Mouse (Mus musculus) embryonic facial prominence, embryonic 15.5 days (tissue): ENCODE measurements at regions not wholly inside any gene's neighbourhood (a gene's known extent, or its start where the extent isn't known, plus 50 kb on each side); places are given as distances from the start of the nearest gene placed in this dataset.

Source experiments
- ATAC-seq: fragments of 200-750 bp; cut with Nextera tagmentation; 2 replicates; pipeline ENCODE4 v1.8.0; 2017; ENCODE audit warnings: low read depth, moderate TSS enrichment; ENCODE audit not compliant: insufficient number of reproducible peaks, low FRiP score, low TSS enrichment
- H3K27ac ChIP-seq: fragments of 300-500 bp; sonication (generic); replicated peaks from 2 replicates; pipeline ENCODE4 v1.5.1; 2015; ENCODE audit warnings: mild to moderate bottlenecking, inconsistent platforms
- H3K27me3 ChIP-seq: fragments of 300-500 bp; sonication (generic); 2 replicates; pipeline ENCODE4 v1.6.1; 2015; ENCODE audit warnings: inconsistent platforms
- H3K36me3 ChIP-seq: fragments of 300-500 bp; sonication (generic); 2 replicates; pipeline ENCODE4 v1.6.1; 2015; ENCODE audit warnings: mild to moderate bottlenecking, inconsistent platforms
- H3K4me1 ChIP-seq: fragments of 300-500 bp; sonication (generic); 2 replicates; pipeline ENCODE4 v1.6.1; 2015; ENCODE audit warnings: inconsistent platforms
- H3K4me2 ChIP-seq: fragments of 300-500 bp; sonication (generic); replicated peaks from 2 replicates; pipeline ENCODE4 v1.6.1; 2015; ENCODE audit warnings: mild to moderate bottlenecking, inconsistent platforms
- H3K4me3 ChIP-seq: fragments of 300-500 bp; sonication (generic); replicated peaks from 2 replicates; pipeline ENCODE4 v1.5.1; 2015; ENCODE audit warnings: mild to moderate bottlenecking, inconsistent platforms
- H3K9ac ChIP-seq: fragments of 300-500 bp; sonication (generic); 2 replicates; pipeline ENCODE4 v1.6.1; 2015; ENCODE audit warnings: inconsistent platforms
- H3K9me3 ChIP-seq: fragments of 300-500 bp; sonication (generic); replicated peaks from 2 replicates; pipeline ENCODE4 v1.6.1; 2016; ENCODE audit warnings: inconsistent platforms
- WGBS: fragments of 180-500 bp; shearing (Covaris S2); methylation state at CpG from one replicate; pipeline ENCODE4 v1.1.7; 2015; 5-methylcytosine and 5-hydroxymethylcytosine counted together

GRCm38 (mm10) chr4:64200808-64201190 lies 154.0 kb upstream of the Tnc start:
- H3K9me3 ChIP-seq, result no peaks in the 10 kb centered on the region
- no peaks in the 10 kb centered on the region for H3K36me3 ChIP-seq
- H3K27ac ChIP-seq, result no peak overlapping the region
- no peak for ATAC-seq
- H3K9ac ChIP-seq, result no peak overlapping the region
- 74% methylated on average over 3 of the region's 3 CpGs for WGBS
- H3K4me3 ChIP-seq, result no peak overlapping the region
- H3K4me2 ChIP-seq, result no peak overlapping the region
- no peaks in the 10 kb centered on the region for H3K27me3 ChIP-seq
- H3K4me1 ChIP-seq, result peaks cover 6% of the 10 kb centered on the region; the same call in 1 of the 2 replicates

DNA sequence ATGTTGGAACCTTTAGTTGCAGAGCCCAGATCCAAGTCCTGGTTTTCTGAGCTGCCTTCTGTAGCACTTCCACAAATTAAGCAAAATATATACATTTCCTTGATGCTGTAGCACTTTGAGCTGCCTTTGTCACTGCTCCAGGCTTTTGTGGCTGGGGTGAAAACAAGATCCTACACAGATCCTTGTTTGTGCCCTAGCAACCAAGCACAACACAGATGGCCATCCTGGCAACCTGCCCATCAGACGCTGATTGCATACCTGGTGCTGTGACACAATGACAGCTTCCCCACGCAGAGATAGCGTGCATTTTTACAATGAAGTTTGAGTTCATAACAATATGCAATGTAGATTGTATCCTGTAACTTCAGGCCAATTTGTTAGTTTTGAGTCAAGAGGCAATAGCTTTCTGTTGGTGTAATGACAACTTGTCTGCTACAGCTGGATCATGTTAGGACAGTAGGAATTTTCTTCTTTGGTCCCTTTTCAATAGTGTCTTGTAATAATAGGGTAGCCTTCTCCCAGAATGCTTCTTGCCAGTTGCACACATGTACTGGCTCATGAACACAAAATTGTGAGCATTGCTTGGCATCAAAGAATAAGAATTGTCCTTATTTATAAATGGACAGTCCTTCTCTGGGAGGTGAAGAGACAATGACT lies 153.5 kb upstream of the Tnc start:
- no peaks in the 10 kb centered on the region for H3K9me3 ChIP-seq
- no peak overlapping the region for H3K4me2 ChIP-seq
- H3K4me1 ChIP-seq, result peaks cover 6% of the 10 kb centered on the region; the same call in 1 of the 2 replicates
- no peak overlapping the region for H3K9ac ChIP-seq
- no peak overlapping the region for H3K4me3 ChIP-seq
- H3K36me3 ChIP-seq, result no peaks in the 10 kb centered on the region
- peak; percentile 65 for ATAC-seq
- WGBS, result 25% methylated on average over 3 of the region's 3 CpGs
- H3K27ac ChIP-seq, result 0 out of 2 replicates have a peak overlapping the region, but pooled peaks have one; percentile 48
- H3K27me3 ChIP-seq, result no peaks in the 10 kb centered on the region

DNA sequence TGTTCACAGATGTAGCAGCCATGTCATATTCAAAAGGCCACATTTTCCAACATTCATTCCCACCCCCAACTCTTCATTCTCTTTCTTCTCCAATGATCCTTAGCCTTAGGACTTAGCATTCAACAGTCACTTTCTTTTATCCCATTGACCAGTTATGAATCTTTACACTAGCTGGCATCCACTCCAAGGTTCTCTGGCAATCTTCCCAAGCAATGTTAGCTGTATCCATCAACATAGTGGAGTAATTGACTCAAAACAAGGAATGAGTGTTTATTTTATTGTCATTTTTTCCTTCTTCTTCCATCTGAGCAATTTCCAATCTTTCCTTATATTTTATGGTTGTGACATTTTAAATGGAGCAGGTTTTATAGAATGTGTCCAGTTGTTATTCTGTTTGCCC lies 138.2 kb upstream of the Tnc start:
- Histone ChIP-seq H3K9ac (no peak overlapping the region), H3K4me3 (no peak overlapping the region), H3K27me3 (no peaks in the 10 kb centered on the region), H3K4me1 (no peaks in the 10 kb centered on the region), H3K4me2 (no peak overlapping the region), H3K36me3 (no peaks in the 10 kb centered on the region), H3K9me3 (no peaks in the 10 kb centered on the region), H3K27ac (no peak overlapping the region)
- ATAC-seq, result no peak

GRCm38 (mm10) chr4:64175938-64176337 lies 129.1 kb upstream of the Tnc start:
- Histone ChIP-seq H3K36me3 (no peaks in the 10 kb centered on the region), H3K27me3 (no peaks in the 10 kb centered on the region), H3K4me1 (no peaks in the 10 kb centered on the region), H3K9ac (no peak overlapping the region), H3K9me3 (no peaks in the 10 kb centered on the region), H3K4me3 (no peak overlapping the region), H3K27ac (0 out of 2 replicates have a peak overlapping the region, but pooled peaks have one; percentile 48), H3K4me2 (no peak overlapping the region)
- ATAC-seq, result no peak
- WGBS, result 27% methylated on average over 3 of the region's 3 CpGs

GRCm38 (mm10) chr4:64171476-64171875 lies 124.7 kb upstream of the Tnc start:
- ATAC-seq, result peak; percentile 70; the same call in 1 of the 2 replicates
- H3K27me3 ChIP-seq, result no peaks in the 10 kb centered on the region
- no peaks in the 10 kb centered on the region for H3K4me1 ChIP-seq
- H3K4me2 ChIP-seq, result no peak overlapping the region
- peak overlapping the region; percentile 65 for H3K27ac ChIP-seq
- H3K9ac ChIP-seq, result no peak overlapping the region
- 37% methylated on average over 3 of the region's 3 CpGs for WGBS
- H3K9me3 ChIP-seq, result no peaks in the 10 kb centered on the region
- no peaks in the 10 kb centered on the region for H3K36me3 ChIP-seq
- H3K4me3 ChIP-seq, result no peak overlapping the region

DNA sequence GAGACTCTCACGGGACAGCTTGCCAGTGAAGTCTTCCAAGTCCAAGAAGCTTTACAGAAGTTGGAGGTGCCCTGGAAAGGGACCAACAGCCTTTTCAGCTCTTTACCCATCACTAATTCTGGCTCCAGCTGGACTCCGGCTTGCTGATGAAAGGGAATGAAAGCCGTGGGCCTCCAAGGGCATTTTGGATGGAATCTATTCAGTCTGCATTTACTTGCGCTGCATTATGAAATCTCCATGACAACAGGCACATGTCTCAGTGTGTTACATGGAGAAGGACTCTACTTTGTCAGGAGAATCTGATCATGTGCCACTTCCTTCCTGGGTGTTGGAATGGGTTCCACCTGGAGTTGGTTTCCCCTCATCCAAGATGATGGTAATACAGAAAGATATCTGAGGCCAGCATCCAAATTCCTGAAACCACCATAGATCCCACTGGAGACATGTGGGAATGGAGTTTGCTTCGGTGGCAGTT lies 102.2 kb upstream of the Tnc start:
- WGBS, result 55% methylated on average over 5 of the region's 5 CpGs
- Histone ChIP-seq H3K9me3 (no peaks in the 10 kb centered on the region), H3K4me3 (no peak overlapping the region), H3K36me3 (no peaks in the 10 kb centered on the region), H3K27ac (no peak overlapping the region), H3K27me3 (no peaks in the 10 kb centered on the region), H3K4me1 (no peaks in the 10 kb centered on the region), H3K4me2 (no peak overlapping the region), H3K9ac (no peak overlapping the region)
- ATAC-seq, result no peak

GRCm38 (mm10) chr4:64145924-64146323 lies 99.1 kb upstream of the Tnc start:
- no peak overlapping the region for H3K4me2 ChIP-seq
- H3K4me3 ChIP-seq, result no peak overlapping the region
- H3K27me3 ChIP-seq, result no peaks in the 10 kb centered on the region
- WGBS, result 61% methylated on average over 2 of the region's 2 CpGs
- H3K27ac ChIP-seq, result no peak overlapping the region
- H3K9ac ChIP-seq, result no peak overlapping the region
- H3K36me3 ChIP-seq, result no peaks in the 10 kb centered on the region
- H3K9me3 ChIP-seq, result no peaks in the 10 kb centered on the region
- peak; percentile 65 for ATAC-seq
- peaks cover 15% of the 10 kb centered on the region for H3K4me1 ChIP-seq

- Histone ChIP-seq H3K9ac (no peak overlapping the region), H3K4me2 (no peak overlapping the region), H3K27me3 (no peaks in the 10 kb centered on the region), H3K4me1 (peaks cover 15% of the 10 kb centered on the region), H3K4me3 (no peak overlapping the region), H3K27ac (0 out of 2 replicates have a peak overlapping the region, but pooled peaks have one; percentile 8), H3K36me3 (no peaks in the 10 kb centered on the region), H3K9me3 (no peaks in the 10 kb centered on the region)
- WGBS, result 47% methylated on average over 2 of the region's 2 CpGs
- no peak for ATAC-seq
Observed at GRCm38 (mm10) chr4:64142963-64143362, 96.1 kb upstream of the Tnc start.

DNA sequence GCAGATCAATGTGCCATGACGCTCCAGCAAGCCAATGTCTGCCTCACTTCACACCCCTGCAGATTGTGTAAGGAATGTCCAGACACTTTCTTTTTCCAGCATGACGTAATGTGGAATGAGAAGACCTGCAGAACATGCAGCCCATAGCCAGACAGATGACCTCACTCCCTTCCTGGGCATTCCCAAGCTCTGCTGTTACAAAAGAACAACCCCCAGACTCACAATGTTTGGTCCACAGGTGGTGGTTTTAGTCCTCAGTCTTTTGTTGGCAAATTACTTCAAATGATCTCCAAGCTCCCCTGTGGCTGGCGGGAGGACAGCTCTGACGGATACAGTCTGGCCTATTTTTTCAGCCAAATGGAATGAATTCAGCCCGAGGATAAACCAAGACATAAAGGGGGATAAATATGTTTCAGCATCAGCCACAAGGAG lies 95.6 kb upstream of the Tnc start:
- no peak overlapping the region for H3K9ac ChIP-seq
- H3K4me3 ChIP-seq, result no peak overlapping the region
- WGBS, result 40% methylated on average over 5 of the region's 5 CpGs
- no peaks in the 10 kb centered on the region for H3K36me3 ChIP-seq
- H3K27me3 ChIP-seq, result no peaks in the 10 kb centered on the region
- H3K4me2 ChIP-seq, result no peak overlapping the region
- no peaks in the 10 kb centered on the region for H3K9me3 ChIP-seq
- peaks cover 15% of the 10 kb centered on the region for H3K4me1 ChIP-seq
- peak overlapping the region; percentile 22; the same call in 1 of the 2 replicates for H3K27ac ChIP-seq
- peak; percentile 71 for ATAC-seq

DNA sequence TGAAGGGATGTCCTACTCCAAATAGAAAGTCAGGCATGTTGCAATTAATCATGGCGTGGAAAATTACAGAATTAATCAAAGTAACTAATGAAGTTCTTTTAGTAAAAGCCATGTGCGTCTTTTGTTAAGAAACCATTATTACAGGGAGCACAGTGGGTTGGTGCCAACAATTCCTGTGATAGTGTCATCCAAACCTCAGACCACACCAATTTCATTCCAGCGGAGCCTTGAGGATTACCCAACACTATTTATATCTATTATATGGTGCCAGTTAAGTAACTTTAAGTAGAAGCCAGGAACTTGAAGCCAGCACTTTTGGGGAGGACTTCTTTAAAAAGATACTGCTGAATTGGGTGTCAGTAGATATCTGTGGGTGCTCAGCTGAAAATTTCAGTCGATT lies 93.0 kb upstream of the Tnc start:
- no peak for ATAC-seq
- H3K36me3 ChIP-seq, result no peaks in the 10 kb centered on the region
- no peak overlapping the region for H3K4me3 ChIP-seq
- H3K4me2 ChIP-seq, result no peak overlapping the region
- no peaks in the 10 kb centered on the region for H3K9me3 ChIP-seq
- no peak overlapping the region for H3K9ac ChIP-seq
- 69% methylated on average over 4 of the region's 4 CpGs for WGBS
- H3K4me1 ChIP-seq, result peaks cover 15% of the 10 kb centered on the region
- no peak overlapping the region for H3K27ac ChIP-seq
- no peaks in the 10 kb centered on the region for H3K27me3 ChIP-seq

DNA sequence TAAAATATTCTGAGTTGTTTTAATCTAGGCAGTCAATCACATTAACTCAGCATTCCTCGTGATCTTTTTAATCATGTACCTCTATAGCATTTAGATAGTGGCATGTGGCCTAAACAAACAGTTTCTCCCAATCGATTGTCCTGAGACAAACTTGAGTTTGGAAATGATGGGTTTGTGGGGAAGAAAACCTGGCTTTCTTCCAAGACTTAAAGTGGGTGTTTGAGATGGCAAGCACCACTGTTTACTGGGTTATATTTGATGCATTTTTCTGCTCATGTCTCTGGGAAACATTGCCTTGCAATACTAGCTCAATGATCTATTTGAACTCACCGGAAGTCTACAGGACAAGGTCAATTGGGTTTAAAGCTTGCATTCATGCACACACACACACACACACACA lies 88.2 kb upstream of the Tnc start:
- Histone ChIP-seq H3K4me3 (no peak overlapping the region), H3K9me3 (no peaks in the 10 kb centered on the region), H3K4me2 (no peak overlapping the region), H3K4me1 (no peaks in the 10 kb centered on the region), H3K9ac (no peak overlapping the region), H3K27me3 (no peaks in the 10 kb centered on the region), H3K27ac (no peak overlapping the region), H3K36me3 (no peaks in the 10 kb centered on the region)
- ATAC-seq, result no peak
- WGBS, result 77% methylated on average over 3 of the region's 3 CpGs

DNA sequence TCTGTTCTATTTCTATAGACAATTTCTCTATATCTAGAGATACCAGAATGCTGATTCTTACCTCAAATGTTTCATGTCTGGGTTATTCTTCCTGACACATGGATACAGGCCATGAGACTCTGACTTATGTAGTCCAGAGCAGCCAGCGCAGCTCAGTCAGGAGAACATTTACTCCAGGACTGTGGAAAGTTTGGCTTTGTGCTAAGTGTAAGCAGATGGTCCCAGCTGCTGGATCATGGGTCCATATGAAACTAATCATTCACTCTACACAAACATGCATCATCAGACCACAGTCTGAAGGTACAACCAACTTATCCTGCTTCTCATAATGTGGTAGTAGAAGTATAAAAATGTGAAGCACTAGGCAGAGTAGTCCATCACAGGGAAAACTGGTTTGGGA lies 82.5 kb upstream of the Tnc start:
- H3K4me1 ChIP-seq, result 0 out of 2 replicates have a peak, but pooled peaks cover 4% of the 10 kb centered on the region
- H3K27ac ChIP-seq, result no peak overlapping the region; the same call in 1 of the 2 replicates
- no peak overlapping the region for H3K4me2 ChIP-seq
- 27% methylated on average over 1 of the region's 1 CpGs for WGBS
- H3K4me3 ChIP-seq, result no peak overlapping the region
- H3K9ac ChIP-seq, result no peak overlapping the region
- no peaks in the 10 kb centered on the region for H3K36me3 ChIP-seq
- no peaks in the 10 kb centered on the region for H3K27me3 ChIP-seq
- H3K9me3 ChIP-seq, result no peaks in the 10 kb centered on the region
- peak; percentile 84 for ATAC-seq
